Mouse (Mus musculus) layer of hippocampus, adult 8-10 months (tissue): ENCODE data around the gene Sfxn5. TPM values are rescaled to one million over a fixed set of nuclear protein-coding genes. Genes with fewer than 3 reads are reported as not detected.

Source experiments
- microRNA-seq, 2 experiments: library from miRNA; unstranded; fragments of <30 nt; microRNA quantifications; one replicate each; pipeline ENCODE4 v1.2.0; 2022
- total RNA-seq, 4 experiments: library from RNA; stranded (reverse); gene quantifications; 2 replicates each; pipeline ENCODE4 v1.2.4; 2022

Gene Sfxn5
- total RNA-seq, 4 experiments from 2014 or later: 176 to 205 (median 188) TPM

Small RNA genes within 50 kb of the gene (microRNA-seq; reads per million reads assigned to microRNA genes)
- gene Mir705: 0 reads per million in 2 experiments

Other genes starting within 250 kb of the Sfxn5 start
- 10 to 100 TPM; 39.2 to 56.1 (median 48.4) TPM for gene Spr, start 195.7 kb downstream of the Sfxn5 start, total RNA-seq
- gene Emx1, start 146.0 kb downstream of the Sfxn5 start, total RNA-seq: 10 to 100 TPM; 15.0 to 22.5 (median 17.5) TPM
- gene Rab11fip5, start 41.2 kb upstream of the Sfxn5 start, total RNA-seq: 10 to 100 TPM; 62.8 to 68.1 (median 65.7) TPM
- gene Noto, start 90.5 kb upstream of the Sfxn5 start, total RNA-seq: not detected
- 10 to 100 TPM; 49.4 to 57.5 (median 53.2) TPM for gene Smyd5, start 98.6 kb upstream of the Sfxn5 start, total RNA-seq
- gene Cct7, start 118.1 kb upstream of the Sfxn5 start, total RNA-seq: 100 to 1,000 TPM; 214 to 247 (median 220) TPM
- 10 to 100 TPM; 18.0 to 20.9 (median 18.0) TPM for gene Pradc1, start 118.5 kb upstream of the Sfxn5 start, total RNA-seq
- 10 to 100 TPM; 68.2 to 87.1 (median 81.3) TPM for gene Fbxo41, start 169.6 kb upstream of the Sfxn5 start, total RNA-seq
- 10 to 100 TPM; 18.5 to 24.4 (median 20.1) TPM for gene Egr4, start 180.2 kb upstream of the Sfxn5 start, total RNA-seq